Mouse (Mus musculus): ENCODE measurements around the gene Abi3. TPM values are rescaled to one million over a fixed set of nuclear protein-coding genes. Genes with fewer than 3 reads are reported as not detected.

The Abi3 gene
- polyA plus RNA-seq, 1 experiment from 2014 or later: 4.4 TPM

DNA sequence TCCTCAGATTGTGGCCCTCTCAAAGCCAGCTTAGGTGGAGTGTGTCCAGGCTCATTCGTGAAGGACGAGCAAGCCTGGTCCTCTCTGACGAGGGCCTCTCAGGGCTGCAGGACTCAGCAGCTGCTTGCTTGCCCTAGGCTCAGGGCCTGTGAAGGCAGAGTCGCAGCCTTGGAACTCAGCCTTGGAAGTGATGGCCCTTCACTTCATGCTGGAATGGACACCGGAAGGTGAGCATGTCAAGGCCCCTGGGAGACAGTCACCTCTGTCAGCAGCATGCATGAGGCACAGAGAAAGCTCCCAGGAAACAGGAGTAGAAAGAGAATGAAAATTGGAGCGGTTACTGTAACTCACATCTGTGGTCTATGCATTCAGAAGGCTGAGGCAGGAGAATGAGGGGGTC is 30.5 kb downstream of the Abi3 start:
- H3K4me3 ChIP-seq: no peak overlapping the region
- WGBS: 89% methylated on average over 6 of the region's 6 CpGs
- H3K27me3 ChIP-seq (ENCODE audit: low read depth, poor library complexity, severe bottlenecking): 0 out of 2 replicates have a peak, but pooled peaks cover 5% of the 10 kb centered on the region
- no peaks in the 10 kb centered on the region for H3K9me3 ChIP-seq (replicated peaks)
- no peak overlapping the region for H3K27ac ChIP-seq
- H3K4me1 ChIP-seq: no peaks in the 10 kb centered on the region
- no peaks in the 10 kb centered on the region for H3K36me3 ChIP-seq
- DNase-seq (ENCODE audit: low spot score): no peak

GRCm38 (mm10) chr11:95810828-95811227 is 31.4 kb downstream of the Abi3 start:
- Histone ChIP-seq H3K9me3 (replicated peaks) (no peaks in the 10 kb centered on the region), H3K4me1 (0 out of 2 replicates have a peak, but pooled peaks cover under 1% of the 10 kb centered on the region), H3K36me3 (no peaks in the 10 kb centered on the region), H3K27me3 (ENCODE audit: low read depth, poor library complexity, severe bottlenecking) (0 out of 2 replicates have a peak, but pooled peaks cover 5% of the 10 kb centered on the region), H3K27ac (no peak overlapping the region), H3K4me3 (no peak overlapping the region)
- WGBS: 55% methylated on average over 7 of the region's 7 CpGs
- DNase-seq (ENCODE audit: low spot score): no peak

GRCm38 (mm10) chr11:95809603-95810002 is 32.7 kb downstream of the Abi3 start:
- DNase-seq (ENCODE audit: low spot score): no peak
- Histone ChIP-seq H3K27ac (no peak overlapping the region), H3K36me3 (no peaks in the 10 kb centered on the region), H3K4me1 (peaks cover 5% of the 10 kb centered on the region; the same call in 1 of the 2 replicates), H3K27me3 (ENCODE audit: low read depth, poor library complexity, severe bottlenecking) (0 out of 2 replicates have a peak, but pooled peaks cover 5% of the 10 kb centered on the region), H3K4me3 (no peak overlapping the region), H3K9me3 (replicated peaks) (no peaks in the 10 kb centered on the region)
- WGBS: 69% methylated on average over 5 of the region's 5 CpGs

GRCm38 (mm10) chr11:95808448-95809011 is 33.7 kb downstream of the Abi3 start:
- Histone ChIP-seq H3K36me3 (no peaks in the 10 kb centered on the region), H3K27me3 (ENCODE audit: low read depth, poor library complexity, severe bottlenecking) (0 out of 2 replicates have a peak, but pooled peaks cover 5% of the 10 kb centered on the region), H3K4me3 (no peak overlapping the region), H3K9me3 (replicated peaks) (no peaks in the 10 kb centered on the region), H3K27ac (no peak overlapping the region; the same call in 1 of the 2 replicates), H3K4me1 (peaks cover 5% of the 10 kb centered on the region; the same call in 1 of the 2 replicates)
- DNase-seq (ENCODE audit: low spot score): no peak
- WGBS: 82% methylated on average over 5 of the region's 5 CpGs

GRCm38 (mm10) chr11:95807884-95808283 is 34.4 kb downstream of the Abi3 start:
- WGBS: 94% methylated on average over 5 of the region's 5 CpGs
- DNase-seq (ENCODE audit: low spot score): no peak
- H3K27ac ChIP-seq: no peak overlapping the region

GRCm38 (mm10) chr11:95805527-95805926 is 36.7 kb downstream of the Abi3 start:
- H3K9me3 ChIP-seq (replicated peaks): no peaks in the 10 kb centered on the region
- no peaks in the 10 kb centered on the region for H3K27me3 ChIP-seq (ENCODE audit: low read depth, poor library complexity, severe bottlenecking)
- WGBS: 46% methylated on average over 3 of the region's 3 CpGs
- no peaks in the 10 kb centered on the region for H3K36me3 ChIP-seq
- H3K4me1 ChIP-seq: peaks cover 5% of the 10 kb centered on the region; the same call in 1 of the 2 replicates
- H3K4me3 ChIP-seq: no peak overlapping the region
- H3K27ac ChIP-seq: no peak overlapping the region
- no peak for DNase-seq (ENCODE audit: low spot score)

More at GRCm38 (mm10) chr11:95807884-95808283, 34.4 kb downstream of the Abi3 start:
- Histone ChIP-seq H3K9me3 (replicated peaks) (no peaks in the 10 kb centered on the region), H3K4me3 (no peak overlapping the region), H3K4me1 (peaks cover 5% of the 10 kb centered on the region; the same call in 1 of the 2 replicates), H3K27me3 (ENCODE audit: low read depth, poor library complexity, severe bottlenecking) (0 out of 2 replicates have a peak, but pooled peaks cover 5% of the 10 kb centered on the region), H3K36me3 (no peaks in the 10 kb centered on the region)

- no peaks in the 10 kb centered on the region for H3K27me3 ChIP-seq (ENCODE audit: low read depth, poor library complexity, severe bottlenecking)
- DNase-seq (ENCODE audit: low spot score): no peak
- peaks cover 5% of the 10 kb centered on the region; the same call in 1 of the 2 replicates for H3K4me1 ChIP-seq
- 67% methylated on average over 5 of the region's 5 CpGs for WGBS
- H3K27ac ChIP-seq: no peak overlapping the region
- no peaks in the 10 kb centered on the region for H3K36me3 ChIP-seq
- H3K4me3 ChIP-seq: no peak overlapping the region
- no peaks in the 10 kb centered on the region for H3K9me3 ChIP-seq (replicated peaks)
Observed at GRCm38 (mm10) chr11:95805010-95805409, 37.3 kb downstream of the Abi3 start.

GRCm38 (mm10) chr11:95795582-95795981 is 46.7 kb downstream of the Abi3 start:
- no peak for DNase-seq (ENCODE audit: low spot score)
- WGBS: 73% methylated on average over 5 of the region's 5 CpGs
- Histone ChIP-seq H3K4me1 (peaks cover 13% of the 10 kb centered on the region), H3K36me3 (no peaks in the 10 kb centered on the region), H3K9me3 (replicated peaks) (no peaks in the 10 kb centered on the region), H3K4me3 (no peak overlapping the region), H3K27ac (no peak overlapping the region), H3K27me3 (ENCODE audit: low read depth, poor library complexity, severe bottlenecking) (peaks cover 41% of the 10 kb centered on the region)

- DNase-seq (ENCODE audit: low spot score): no peak
- 82% methylated on average over 5 of the region's 5 CpGs for WGBS
- Histone ChIP-seq H3K27ac (no peak overlapping the region), H3K9me3 (replicated peaks) (no peaks in the 10 kb centered on the region), H3K4me3 (no peak overlapping the region), H3K4me1 (peaks cover 13% of the 10 kb centered on the region), H3K27me3 (ENCODE audit: low read depth, poor library complexity, severe bottlenecking) (peaks cover 41% of the 10 kb centered on the region), H3K36me3 (no peaks in the 10 kb centered on the region)
Observed at GRCm38 (mm10) chr11:95794201-95794600, 48.1 kb downstream of the Abi3 start.

- DNase-seq (ENCODE audit: low spot score): no peak
- no peak overlapping the region for H3K4me3 ChIP-seq
- no peaks in the 10 kb centered on the region for H3K9me3 ChIP-seq (replicated peaks)
- no peak overlapping the region for H3K27ac ChIP-seq
- peaks cover 33% of the 10 kb centered on the region for H3K27me3 ChIP-seq (ENCODE audit: low read depth, poor library complexity, severe bottlenecking)
- H3K4me1 ChIP-seq: peaks cover 13% of the 10 kb centered on the region
- H3K36me3 ChIP-seq: no peaks in the 10 kb centered on the region
- WGBS: 88% methylated on average over 8 of the region's 8 CpGs
Observed at GRCm38 (mm10) chr11:95792950-95793509, 49.2 kb downstream of the Abi3 start.

- Histone ChIP-seq H3K27me3 (ENCODE audit: low read depth, poor library complexity, severe bottlenecking) (peaks cover 22% of the 10 kb centered on the region), H3K27ac (no peak overlapping the region), H3K36me3 (no peaks in the 10 kb centered on the region), H3K4me3 (no peak overlapping the region), H3K4me1 (peaks cover 8% of the 10 kb centered on the region), H3K9me3 (replicated peaks) (no peaks in the 10 kb centered on the region)
- 81% methylated on average over 13 of the region's 13 CpGs for WGBS
- DNase-seq (ENCODE audit: low spot score): no peak
Observed at GRCm38 (mm10) chr11:95791787-95792186, 50.5 kb downstream of the Abi3 start.

- no peaks in the 10 kb centered on the region; the same call in 1 of the 2 replicates for H3K4me1 ChIP-seq
- H3K4me3 ChIP-seq: no peak overlapping the region
- no peak overlapping the region for H3K27ac ChIP-seq
- 0 out of 2 replicates have a peak, but pooled peaks cover 4% of the 10 kb centered on the region for H3K27me3 ChIP-seq (ENCODE audit: low read depth, poor library complexity, severe bottlenecking)
- H3K9me3 ChIP-seq (replicated peaks): no peaks in the 10 kb centered on the region
- no peak for DNase-seq (ENCODE audit: low spot score)
- 84% methylated on average over 8 of the region's 8 CpGs for WGBS
- H3K36me3 ChIP-seq: no peaks in the 10 kb centered on the region
Observed at GRCm38 (mm10) chr11:95789451-95789891, 52.8 kb downstream of the Abi3 start.

- 92% methylated on average over 6 of the region's 6 CpGs for WGBS
- H3K27ac ChIP-seq: no peak overlapping the region
- DNase-seq (ENCODE audit: low spot score): no peak
- H3K9me3 ChIP-seq (replicated peaks): no peaks in the 10 kb centered on the region
- H3K36me3 ChIP-seq: no peaks in the 10 kb centered on the region
- H3K4me1 ChIP-seq: no peaks in the 10 kb centered on the region; the same call in 1 of the 2 replicates
- no peak overlapping the region for H3K4me3 ChIP-seq
- H3K27me3 ChIP-seq (ENCODE audit: low read depth, poor library complexity, severe bottlenecking): no peaks in the 10 kb centered on the region
Observed at GRCm38 (mm10) chr11:95786511-95786910, 55.8 kb downstream of the Abi3 start.

Data from limb, embryonic 10.5 days (tissue).